12 mouse cellular contexts compared by ENCODE assay signal in genomic region chr5:139813963-139814381, GRCm38 (mm10). TPM values are rescaled to one million over a fixed set of nuclear protein-coding genes. Genes with fewer than 3 reads are reported as not detected.
DNase-seq lines count a peak whose midpoint lies in the region; ATAC-seq and TF ChIP-seq lines count a peak whose summit lies in the region.
"Had no signal": no experiment of that assay in that cellular context is flagged by ENCODE, and none has a peak within 500 bp of the region (broad histone marks: within the 10 kb centered on the region; RNA-seq: fewer than 3 reads in every experiment).

No protein-coding gene starts in this region.

- H3K27me3 ChIP-seq in heart, embryonic 16.5 days (ENCODE audit: control insufficient read depth, insufficient read depth, low read length): peaks cover 4% of the 10 kb centered on the region
- no peaks in the 10 kb centered on the region for H3K27me3 ChIP-seq in intestine, embryonic 16.5 days (replicated peaks; ENCODE audit: control insufficient read depth, insufficient read depth, low read length)
- H3K27me3 ChIP-seq in limb, embryonic 14.5 days (ENCODE audit: control insufficient read depth, insufficient read depth, low read length): peaks cover 18% of the 10 kb centered on the region; the same call in 1 of the 2 replicates
- H3K27me3 ChIP-seq in cerebellum, adult 2 months (ENCODE audit: control insufficient read depth, insufficient read depth, low read length): no peaks in the 10 kb centered on the region
- peaks cover 41% of the 10 kb centered on the region for H3K27me3 ChIP-seq in midbrain, embryonic 13.5 days

- H3K36me3 ChIP-seq in heart, embryonic 16.5 days (ENCODE audit: control insufficient read depth, insufficient read depth): no peaks in the 10 kb centered on the region
- H3K36me3 ChIP-seq in intestine, embryonic 16.5 days (ENCODE audit: control insufficient read depth, insufficient read depth, low read length): peaks cover 3% of the 10 kb centered on the region; the same call in 1 of the 2 replicates
- H3K36me3 ChIP-seq in limb, embryonic 14.5 days (ENCODE audit: control insufficient read depth, insufficient read depth, low read length): no peaks in the 10 kb centered on the region
- no peaks in the 10 kb centered on the region for H3K36me3 ChIP-seq in midbrain, embryonic 13.5 days

- no peak for TF ChIP-seq CTCF in cerebellum, adult 2 months (IDR thresholded peaks at IDR 0.05; ENCODE audit: borderline replicate concordance, insufficient read depth, low read depth, low read length)

- intact Hi-C loops in heart, postnatal 36 days (cut with DNase I): no loop called here

- WGBS in heart, embryonic 16.5 days: 14% methylated on average over 13 of the region's 13 CpGs
- WGBS in intestine, embryonic 16.5 days: 4% methylated on average over 13 of the region's 13 CpGs
- 5% methylated on average over 12 of the region's 13 CpGs for WGBS in limb, embryonic 14.5 days
- 15% methylated on average over 13 of the region's 13 CpGs for WGBS in cerebellum, adult 2 months
- WGBS in midbrain, embryonic 13.5 days: 13% methylated on average over 13 of the region's 13 CpGs

- H3K27ac ChIP-seq in heart, embryonic 16.5 days (ENCODE audit: low read length): no peak overlapping the region
- H3K27ac ChIP-seq in intestine, embryonic 16.5 days (ENCODE audit: low read length): peak overlapping the region; percentile 86
- no peak overlapping the region for H3K27ac ChIP-seq in limb, embryonic 14.5 days (replicated peaks; ENCODE audit: low read depth, low read length)
- H3K27ac ChIP-seq in cerebellum, adult 2 months (ENCODE audit: insufficient read depth, low read length): no peak overlapping the region
- H3K27ac ChIP-seq in midbrain, embryonic 13.5 days: no peak overlapping the region

- peak overlapping the region; percentile 39; the same call in 1 of the 2 replicates for H3K9ac ChIP-seq in heart, embryonic 16.5 days (ENCODE audit: low read length)
- peak overlapping the region; percentile 66 for H3K9ac ChIP-seq in intestine, embryonic 16.5 days (ENCODE audit: low read depth, low read length)
- H3K9ac ChIP-seq in limb, embryonic 14.5 days (ENCODE audit: low read depth, low read length, severe bottlenecking): no peak overlapping the region
- no peak overlapping the region for H3K9ac ChIP-seq in midbrain, embryonic 13.5 days (replicated peaks)

- H3K4me1 ChIP-seq in heart, embryonic 16.5 days (ENCODE audit: control insufficient read depth, insufficient read depth, low read length): peaks cover 4% of the 10 kb centered on the region; the same call in 1 of the 2 replicates
- H3K4me1 ChIP-seq in intestine, embryonic 16.5 days (ENCODE audit: control insufficient read depth, insufficient read depth, low read length): peaks cover 19% of the 10 kb centered on the region
- H3K4me1 ChIP-seq in limb, embryonic 14.5 days (ENCODE audit: control insufficient read depth, insufficient read depth, low read length): no peaks in the 10 kb centered on the region
- H3K4me1 ChIP-seq in cerebellum, adult 2 months (ENCODE audit: control insufficient read depth, insufficient read depth, low read length): no peaks in the 10 kb centered on the region
- H3K4me1 ChIP-seq in midbrain, embryonic 13.5 days (replicated peaks): no peaks in the 10 kb centered on the region

- no peak for DNase-seq in heart, postnatal 36 days
- DNase-seq in limb, embryonic 14.5 days (ENCODE audit: low spot score): no peak
- DNase-seq in lung, postnatal 4 days: peak; percentile 75 to 88
- DNase-seq in cerebellum, adult 2 months: no peak
- no peak for DNase-seq in right cerebral cortex, adult 18-20 months
- DNase-seq: heart, adult 18-20 months; layer of hippocampus, adult 9-11 months had no signal

- ATAC-seq in heart, embryonic 16.5 days (replicated peaks; ENCODE audit: extremely low read depth, insufficient read depth, low FRiP score): no peak
- peak; percentile 72 for ATAC-seq in intestine, embryonic 16.5 days
- ATAC-seq in limb, embryonic 14.5 days (ENCODE audit: low FRiP score, low read depth): no peak
- ATAC-seq in midbrain, embryonic 13.5 days: no peak

- 0 out of 2 replicates have a peak overlapping the region, but pooled peaks have one; percentile 16 for H3K4me3 ChIP-seq in heart, embryonic 16.5 days (ENCODE audit: low read length)
- H3K4me3 ChIP-seq in intestine, embryonic 16.5 days (ENCODE audit: low read length): peak overlapping the region; percentile 46
- H3K4me3 ChIP-seq in limb, embryonic 14.5 days (replicated peaks; ENCODE audit: low read length): no peak overlapping the region
- no peak overlapping the region for H3K4me3 ChIP-seq in cerebellum, adult 2 months (replicated peaks; ENCODE audit: insufficient read depth, low read depth, low read length)
- H3K4me3 ChIP-seq in midbrain, embryonic 13.5 days (replicated peaks): no peak overlapping the region

- no peaks in the 10 kb centered on the region for H3K9me3 ChIP-seq in heart, embryonic 16.5 days (replicated peaks; ENCODE audit: control insufficient read depth, low read length)
- no peaks in the 10 kb centered on the region for H3K9me3 ChIP-seq in intestine, embryonic 16.5 days (ENCODE audit: control insufficient read depth, low read length)
- no peaks in the 10 kb centered on the region for H3K9me3 ChIP-seq in limb, embryonic 14.5 days (ENCODE audit: control insufficient read depth, low read length)
- H3K9me3 ChIP-seq in midbrain, embryonic 13.5 days: no peaks in the 10 kb centered on the region

- TF ChIP-seq POLR2A in limb, embryonic 14.5 days (IDR thresholded peaks at IDR 0.05; ENCODE audit: borderline replicate concordance, extremely low read depth, insufficient read depth, insufficient read length): 0 out of 2 replicates have a peak, but pooled peaks have one; percentile 11
- no peak for TF ChIP-seq POLR2A in cerebellum, adult 2 months (IDR thresholded peaks at IDR 0.05; ENCODE audit: borderline replicate concordance, insufficient read depth, low read length)

- no peak overlapping the region for H3K4me2 ChIP-seq in heart, embryonic 16.5 days (ENCODE audit: low read depth, low read length)
- peak overlapping the region; percentile 44 for H3K4me2 ChIP-seq in intestine, embryonic 16.5 days (ENCODE audit: low read depth, low read length)
- H3K4me2 ChIP-seq in limb, embryonic 14.5 days (replicated peaks; ENCODE audit: low read depth, low read length, severe bottlenecking): no peak overlapping the region
- H3K4me2 ChIP-seq in midbrain, embryonic 13.5 days (replicated peaks): no peak overlapping the region

RNA-seq across cellular contexts. Expression of gene Tmem184a, which starts 5.7 kb away (rescaled TPM):
- polyA plus RNA-seq in heart, embryonic 16.5 days (2015; fragmentation: Nextera tagmentation; extraction: Ambion mirVana): 0.46 and 1.3 TPM in 2 replicates
- not detected for total RNA-seq in heart, postnatal 36 days (2021)
- 120 and 151 TPM in 2 replicates for polyA plus RNA-seq in intestine, embryonic 16.5 days (2015; fragmentation: Nextera tagmentation; extraction: Ambion mirVana)
- polyA plus RNA-seq in limb, embryonic 14.5 days (2012; rRNA removed): 4.8 and 5.9 TPM in 2 replicates
- 5.7 and 6.1 TPM in 2 replicates for polyA plus RNA-seq in limb, embryonic 14.5 days (2014; fragmentation: Nextera tagmentation; extraction: Ambion mirVana)
- 0.54 and 0.71 TPM in 2 replicates for polyA plus RNA-seq in cerebellum, adult 2 months (2012; rRNA removed)
- 0.19 and 0.35 TPM in 2 replicates for polyA plus RNA-seq in midbrain, embryonic 13.5 days (2015; fragmentation: Nextera tagmentation; extraction: Ambion mirVana)

RNA-seq across cellular contexts. Expression of gene Gm26938, which starts 12.2 kb away (rescaled TPM):
- polyA plus RNA-seq in heart, embryonic 16.5 days (2015; fragmentation: Nextera tagmentation; extraction: Ambion mirVana): not detected in 2 replicates
- total RNA-seq in heart, postnatal 36 days (2021): not detected
- not detected in 2 replicates for polyA plus RNA-seq in intestine, embryonic 16.5 days (2015; fragmentation: Nextera tagmentation; extraction: Ambion mirVana)
- polyA plus RNA-seq in limb, embryonic 14.5 days (2012; rRNA removed): not detected in 2 replicates
- not detected in 2 replicates for polyA plus RNA-seq in limb, embryonic 14.5 days (2014; fragmentation: Nextera tagmentation; extraction: Ambion mirVana)
- polyA plus RNA-seq in cerebellum, adult 2 months (2012; rRNA removed): not detected in 2 replicates
- not detected in 2 replicates for polyA plus RNA-seq in midbrain, embryonic 13.5 days (2015; fragmentation: Nextera tagmentation; extraction: Ambion mirVana)
- total RNA-seq: CH12.LX; heart, adult 18-20 months had no signal
- polyA plus RNA-seq: cortical plate, adult 2 months had no signal

RNA-seq across cellular contexts. Expression of gene Psmg3, which starts 12.7 kb away (rescaled TPM):
- polyA plus RNA-seq in heart, embryonic 16.5 days (2015; fragmentation: Nextera tagmentation; extraction: Ambion mirVana): 43.3 and 44.6 TPM in 2 replicates
- 10 to 100 TPM in 1 of 2 experiments, 1 to 10 TPM in 1; 9.5 to 11.8 TPM for total RNA-seq in heart, postnatal 36 days (2021)
- polyA plus RNA-seq in intestine, embryonic 16.5 days (2015; fragmentation: Nextera tagmentation; extraction: Ambion mirVana): 67.6 and 80.3 TPM in 2 replicates
- polyA plus RNA-seq in limb, embryonic 14.5 days (2012; rRNA removed): 47.8 and 51.8 TPM in 2 replicates
- polyA plus RNA-seq in limb, embryonic 14.5 days (2014; fragmentation: Nextera tagmentation; extraction: Ambion mirVana): 65.6 and 69.0 TPM in 2 replicates
- polyA plus RNA-seq in cerebellum, adult 2 months (2012; rRNA removed): 33.9 and 36.3 TPM in 2 replicates
- polyA plus RNA-seq in midbrain, embryonic 13.5 days (2015; fragmentation: Nextera tagmentation; extraction: Ambion mirVana): 78.6 and 81.9 TPM in 2 replicates

RNA-seq across cellular contexts. Expression of gene Mafk, which starts 22.7 kb away (rescaled TPM):
- 22.1 and 24.9 TPM in 2 replicates for polyA plus RNA-seq in heart, embryonic 16.5 days (2015; fragmentation: Nextera tagmentation; extraction: Ambion mirVana)
- 10 to 100 TPM; 36.9 to 37.7 TPM for total RNA-seq in heart, postnatal 36 days (2021)
- 25.0 and 25.2 TPM in 2 replicates for polyA plus RNA-seq in intestine, embryonic 16.5 days (2015; fragmentation: Nextera tagmentation; extraction: Ambion mirVana)
- 6.7 and 7.3 TPM in 2 replicates for polyA plus RNA-seq in limb, embryonic 14.5 days (2012; rRNA removed)
- polyA plus RNA-seq in limb, embryonic 14.5 days (2014; fragmentation: Nextera tagmentation; extraction: Ambion mirVana): 6.2 and 6.6 TPM in 2 replicates
- 6.8 and 7.8 TPM in 2 replicates for polyA plus RNA-seq in cerebellum, adult 2 months (2012; rRNA removed)
- polyA plus RNA-seq in midbrain, embryonic 13.5 days (2015; fragmentation: Nextera tagmentation; extraction: Ambion mirVana): 15.4 TPM in 2 replicates

RNA-seq across cellular contexts. Expression of gene Ints1, which starts 38.5 kb away (rescaled TPM):
- 16.9 and 20.2 TPM in 2 replicates for polyA plus RNA-seq in heart, embryonic 16.5 days (2015; fragmentation: Nextera tagmentation; extraction: Ambion mirVana)
- 10 to 100 TPM; 40.4 to 42.7 TPM for total RNA-seq in heart, postnatal 36 days (2021)
- polyA plus RNA-seq in intestine, embryonic 16.5 days (2015; fragmentation: Nextera tagmentation; extraction: Ambion mirVana): 18.8 and 18.9 TPM in 2 replicates
- 50.1 and 69.3 TPM in 2 replicates for polyA plus RNA-seq in limb, embryonic 14.5 days (2012; rRNA removed)
- polyA plus RNA-seq in limb, embryonic 14.5 days (2014; fragmentation: Nextera tagmentation; extraction: Ambion mirVana): 35.5 and 37.9 TPM in 2 replicates
- polyA plus RNA-seq in cerebellum, adult 2 months (2012; rRNA removed): 64.4 and 70.8 TPM in 2 replicates
- polyA plus RNA-seq in midbrain, embryonic 13.5 days (2015; fragmentation: Nextera tagmentation; extraction: Ambion mirVana): 24.0 and 28.9 TPM in 2 replicates

Comparison
In these comparisons a context has a peak if more than half of its experiments do, and no peak if none do; other contexts are left out.
1. H3K4me3 ChIP-seq: peak in heart, embryonic 16.5 days (single experiment) and intestine, embryonic 16.5 days (single experiment); none in limb, embryonic 14.5 days (single experiment), cerebellum, adult 2 months (single experiment) and midbrain, embryonic 13.5 days (single experiment).
2. H3K9ac ChIP-seq: peak in heart, embryonic 16.5 days (single experiment) and intestine, embryonic 16.5 days (single experiment); none in limb, embryonic 14.5 days (single experiment) and midbrain, embryonic 13.5 days (single experiment).
3. DNase-seq: peak in lung, postnatal 4 days (2 of 2); none in heart, postnatal 36 days (0 of 2), limb, embryonic 14.5 days (single experiment), cerebellum, adult 2 months (0 of 2) and right cerebral cortex, adult 18-20 months (single experiment).
4. RNA of gene Tmem184a, which starts 5.7 kb away (polyA plus RNA-seq): 120 to 151 TPM in intestine, embryonic 16.5 days; 4.8 to 6.1 TPM in limb, embryonic 14.5 days, 0.54 to 0.71 TPM in cerebellum, adult 2 months, 0.46 to 1.3 TPM in heart, embryonic 16.5 days and 0.19 to 0.35 TPM in midbrain, embryonic 13.5 days; every median in the first group is over 10 times any median in the second.